ENCODE assay signal across 9 mouse cellular contexts in genomic region chr8:72354272-72354671, GRCm38 (mm10). TPM values are rescaled to one million over a fixed set of nuclear protein-coding genes. Genes with fewer than 3 reads are reported as not detected.
A peak's percentile ranks its signal among the peaks of the same experiment; 100 is the strongest.
DNase-seq lines count a peak whose midpoint lies in the region; ATAC-seq lines count a peak whose summit lies in the region.
"Had no signal": no experiment of that assay in that cellular context is flagged by ENCODE, and none has a peak within 500 bp of the region (broad histone marks: within the 10 kb centered on the region; RNA-seq: fewer than 3 reads in every experiment).

No protein-coding gene starts in this region.

- peak; percentile 57; the same call in 1 of the 2 replicates for ATAC-seq in liver, embryonic 15.5 days (ENCODE audit: insufficient read depth)
- ATAC-seq in hindbrain, embryonic 13.5 days (ENCODE audit: low FRiP score): no peak
- ATAC-seq in forebrain, embryonic 11.5 days (replicated peaks; ENCODE audit: low FRiP score): no peak

- H3K36me3 ChIP-seq in liver, embryonic 15.5 days (replicated peaks): peaks cover 37% of the 10 kb centered on the region
- peaks cover 81% of the 10 kb centered on the region for H3K36me3 ChIP-seq in hindbrain, embryonic 13.5 days
- peaks cover 4% of the 10 kb centered on the region; the same call in 1 of the 2 replicates for H3K36me3 ChIP-seq in forebrain, embryonic 11.5 days (ENCODE audit: control insufficient read depth, insufficient read depth, low read length)

- peak; percentile 98 for DNase-seq in heart, adult 11 months
- DNase-seq in heart, postnatal 25 days (ENCODE audit: low spot score): no peak
- DNase-seq in heart, postnatal 10 days: peak; percentile 50 to 54
- peak; percentile 92 for DNase-seq in spleen, postnatal 36 days (ENCODE audit: low spot score in 2 of 2)
- DNase-seq in right cerebral cortex, postnatal 25 days: no peak
- no peak for DNase-seq in forebrain, embryonic 11.5 days (ENCODE audit: low spot score)

- peak overlapping the region; percentile 65 for H3K27ac ChIP-seq in liver, embryonic 15.5 days (replicated peaks)
- no peak overlapping the region for H3K27ac ChIP-seq in hindbrain, embryonic 13.5 days
- no peak overlapping the region for H3K27ac ChIP-seq in forebrain, embryonic 11.5 days (ENCODE audit: low read depth, low read length)
- H3K27ac ChIP-seq: neural tube, embryonic 12.5 days had no signal

- 3% methylated on average over 11 of the region's 11 CpGs for whole genome bisulfite sequencing in liver, embryonic 15.5 days (ENCODE audit: insufficient replicate concordance)
- WGBS in hindbrain, embryonic 13.5 days: 75% methylated on average over 11 of the region's 11 CpGs
- WGBS in forebrain, embryonic 11.5 days: 80% methylated on average over 11 of the region's 11 CpGs

- peaks cover 53% of the 10 kb centered on the region for H3K4me1 ChIP-seq in liver, embryonic 15.5 days (replicated peaks)
- H3K4me1 ChIP-seq in hindbrain, embryonic 13.5 days (replicated peaks): no peaks in the 10 kb centered on the region
- H3K4me1 ChIP-seq in forebrain, embryonic 11.5 days (replicated peaks; ENCODE audit: control insufficient read depth, insufficient read depth, low read length): no peaks in the 10 kb centered on the region
- H3K4me1 ChIP-seq: neural tube, embryonic 12.5 days had no signal

- peak overlapping the region; percentile 14; the same call in 1 of the 2 replicates for H3K4me2 ChIP-seq in liver, embryonic 15.5 days
- no peak overlapping the region for H3K4me2 ChIP-seq in hindbrain, embryonic 13.5 days
- no peak overlapping the region for H3K4me2 ChIP-seq in forebrain, embryonic 11.5 days (ENCODE audit: low read depth, low read length, severe bottlenecking)
- H3K4me2 ChIP-seq: neural tube, embryonic 12.5 days had no signal

- no peak overlapping the region for H3K4me3 ChIP-seq in liver, embryonic 15.5 days (replicated peaks)
- H3K4me3 ChIP-seq in hindbrain, embryonic 13.5 days: no peak overlapping the region
- no peak overlapping the region for H3K4me3 ChIP-seq in forebrain, embryonic 11.5 days (ENCODE audit: low read depth, low read length)
- H3K4me3 ChIP-seq: neural tube, embryonic 12.5 days had no signal

- intact Hi-C loops in heart, postnatal 25 days (cut with DNase I): no loop called here
- intact Hi-C loops in heart, postnatal 10 days (cut with DNase I): no loop called here

- H3K27me3 ChIP-seq in liver, embryonic 15.5 days: no peaks in the 10 kb centered on the region
- no peaks in the 10 kb centered on the region for H3K27me3 ChIP-seq in hindbrain, embryonic 13.5 days
- H3K27me3 ChIP-seq in forebrain, embryonic 11.5 days (ENCODE audit: control insufficient read depth, insufficient read depth, low read length): no peaks in the 10 kb centered on the region
- H3K27me3 ChIP-seq: neural tube, embryonic 12.5 days had no signal

- H3K9me3 ChIP-seq in liver, embryonic 15.5 days (replicated peaks): no peaks in the 10 kb centered on the region
- no peaks in the 10 kb centered on the region for H3K9me3 ChIP-seq in hindbrain, embryonic 13.5 days
- H3K9me3 ChIP-seq in forebrain, embryonic 11.5 days (ENCODE audit: control insufficient read depth, low read length): no peaks in the 10 kb centered on the region
- H3K9me3 ChIP-seq: neural tube, embryonic 12.5 days had no signal

- no peak overlapping the region for H3K9ac ChIP-seq in liver, embryonic 15.5 days
- H3K9ac ChIP-seq in hindbrain, embryonic 13.5 days: no peak overlapping the region
- no peak overlapping the region for H3K9ac ChIP-seq in forebrain, embryonic 11.5 days (ENCODE audit: low read length)
- H3K9ac ChIP-seq: neural tube, embryonic 12.5 days had no signal

RNA-seq across cellular contexts. Expression of gene Klf2, which starts 35.4 kb away (rescaled TPM):
- total RNA-seq in heart, postnatal 25 days (2021): 10 to 100 TPM; 48.2 to 62.5 TPM
- total RNA-seq in heart, postnatal 10 days (2021): 10 to 100 TPM; 69.7 to 82.8 TPM
- 2.6 and 3.1 TPM in 2 replicates for polyA plus RNA-seq in liver, embryonic 15.5 days (2015; fragmentation: Nextera tagmentation; extraction: Ambion mirVana)
- 5.0 and 5.9 TPM in 2 replicates for polyA plus RNA-seq in hindbrain, embryonic 13.5 days (2015; fragmentation: Nextera tagmentation; extraction: Ambion mirVana)
- 4.7 and 5.4 TPM in 2 replicates for polyA plus RNA-seq in forebrain, embryonic 11.5 days (2014; fragmentation: Nextera tagmentation; extraction: Ambion mirVana)

RNA-seq across cellular contexts. Expression of gene Gm10282, which starts 49.2 kb away (rescaled TPM):
- total RNA-seq in heart, postnatal 25 days (2021): 10 to 100 TPM in 1 of 2 experiments, 1 to 10 TPM in 1; 7.6 to 10.1 TPM
- total RNA-seq in heart, postnatal 10 days (2021): 10 to 100 TPM; 15.9 to 19.4 TPM
- 4.9 and 7.2 TPM in 2 replicates for polyA plus RNA-seq in liver, embryonic 15.5 days (2015; fragmentation: Nextera tagmentation; extraction: Ambion mirVana)
- polyA plus RNA-seq in hindbrain, embryonic 13.5 days (2015; fragmentation: Nextera tagmentation; extraction: Ambion mirVana): 15.4 TPM in 2 replicates
- polyA plus RNA-seq in forebrain, embryonic 11.5 days (2014; fragmentation: Nextera tagmentation; extraction: Ambion mirVana): 45.4 and 48.2 TPM in 2 replicates

Comparison
In these comparisons a context has a peak if more than half of its experiments do, and no peak if none do; other contexts are left out.
1. DNase-seq: peak in heart, adult 11 months (single experiment), heart, postnatal 10 days (2 of 2) and spleen, postnatal 36 days (2 of 2); none in heart, postnatal 25 days (single experiment), right cerebral cortex, postnatal 25 days (single experiment) and forebrain, embryonic 11.5 days (single experiment).